Mouse (Mus musculus) heart, postnatal 0 days (tissue): Measurements from ENCODE around the gene Tmem267. TPM values are rescaled to one million over a fixed set of nuclear protein-coding genes. Genes with fewer than 3 reads are reported as not detected.

Experiments
- ATAC-seq: fragments of 200-750 bp; cut with Nextera tagmentation; 2 replicates; pipeline ENCODE4 v1.8.0; 2017; ENCODE audit warnings: low read depth, moderate number of reproducible peaks, moderate library complexity; ENCODE audit not compliant: insufficient read depth
- DNase-seq: peaks from one replicate; pipeline ENCODE4 v3.0.0-alpha.2; 2016; ENCODE audit warnings: low spot score
- H3K27ac ChIP-seq: fragments of 300-500 bp; sonication (generic); 2 replicates; pipeline ENCODE4 v1.5.1; 2014; ENCODE audit warnings: low read depth, mild to moderate bottlenecking
- H3K27me3 ChIP-seq: fragments of 300-500 bp; sonication (generic); 2 replicates; pipeline ENCODE4 v1.6.1; 2014; ENCODE audit warnings: low read length, mixed read lengths; ENCODE audit not compliant: control insufficient read depth, insufficient read depth
- H3K36me3 ChIP-seq: fragments of 300-500 bp; sonication (generic); replicated peaks from 2 replicates; pipeline ENCODE4 v1.6.1; 2014; ENCODE audit warnings: low read length, mixed read lengths; ENCODE audit not compliant: control insufficient read depth, insufficient read depth
- H3K4me1 ChIP-seq: fragments of 300-500 bp; sonication (generic); 2 replicates; pipeline ENCODE4 v1.6.1; 2014; ENCODE audit warnings: antibody characterized with exemption; ENCODE audit not compliant: control insufficient read depth, insufficient read depth
- H3K4me2 ChIP-seq: fragments of 300-500 bp; sonication (generic); 2 replicates; pipeline ENCODE4 v1.6.1; 2014; ENCODE audit warnings: low read depth, mild to moderate bottlenecking, low read length, moderate library complexity
- H3K4me3 ChIP-seq: fragments of 300-500 bp; sonication (generic); 2 replicates; pipeline ENCODE4 v1.5.1; 2014; ENCODE audit warnings: low read depth, low read length
- H3K9ac ChIP-seq: fragments of 300-500 bp; sonication (generic); replicated peaks from 2 replicates; pipeline ENCODE4 v1.6.1; 2014; ENCODE audit warnings: low read depth, low read length, mixed read lengths
- H3K9me3 ChIP-seq: fragments of 300-500 bp; sonication (generic); replicated peaks from 2 replicates; pipeline ENCODE4 v1.6.1; 2016; ENCODE audit warnings: low read length; ENCODE audit not compliant: control insufficient read depth
- CTCF ChIP-seq: IDR thresholded peaks from 2 replicates; pipeline ENCODE4 v1.5.1; 2016; ENCODE audit warnings: antibody characterized with exemption, control low read depth, low read depth
- EP300 ChIP-seq: IDR thresholded peaks from 2 replicates; pipeline ENCODE4 v1.6.1; 2016; ENCODE audit warnings: antibody characterized with exemption, low read depth
- WGBS: fragments of 180-500 bp; shearing (Covaris S2); extraction: QIAGEN DNeasy Blood & Tissue Kit; methylation state at CpG from one replicate; pipeline ENCODE4 v1.1.7; 2014; 5-methylcytosine and 5-hydroxymethylcytosine counted together
- polyA plus RNA-seq: library from polyadenylated mRNA; unstranded; fragments of >200 nt; fragmentation: Nextera tagmentation; extraction: Ambion mirVana; gene quantifications from 2 replicates; pipeline ENCODE4 v1.2.1, GENCODE M21; 2015
- total RNA-seq: library from RNA; depleted of rRNA; stranded (reverse); fragments of >200 nt; gene quantifications from 2 replicates; pipeline ENCODE4 v1.2.3, GENCODE M21; 2014; ENCODE audit warnings: low replicate concordance; rRNA removed

Tmem267 gene
- total RNA-seq, result 7.2 and 18.9 TPM in 2 replicates
- 1.4 and 1.5 TPM in 2 replicates for polyA plus RNA-seq

DNA sequence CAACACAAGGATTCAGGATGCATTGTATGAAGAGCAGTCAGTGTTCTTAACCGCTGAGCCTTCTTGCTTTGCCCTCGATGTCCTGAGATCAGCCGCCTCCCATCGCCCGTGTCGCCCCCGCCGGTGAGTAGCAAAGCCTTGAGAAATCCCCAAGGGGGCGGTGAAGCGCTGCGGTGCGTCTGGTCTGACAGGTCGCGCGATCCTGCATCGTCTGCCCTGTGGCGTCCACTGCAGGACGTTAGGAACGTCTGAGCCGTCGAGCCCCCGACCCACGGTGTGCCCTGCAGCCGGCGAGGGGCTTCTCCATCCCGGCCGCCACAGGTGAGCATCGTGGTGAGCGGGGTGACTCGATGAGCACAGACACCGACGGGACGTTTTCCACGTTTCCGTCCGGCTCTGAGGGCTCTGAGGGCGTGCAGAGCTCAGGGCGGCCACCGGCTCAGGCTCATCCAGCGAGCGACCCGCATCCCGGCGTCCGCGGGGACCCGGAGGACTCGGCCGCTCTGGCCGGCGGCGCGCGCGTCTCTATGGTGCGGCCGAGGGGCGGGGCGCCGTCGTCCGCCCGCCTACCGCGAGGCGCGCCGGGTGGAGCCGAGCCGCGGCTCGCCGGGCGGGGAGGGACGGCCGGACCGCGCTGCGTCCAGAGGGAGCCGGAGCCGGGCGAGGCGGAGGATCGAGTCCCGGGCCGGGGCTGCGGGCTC is at the start of gene Tmem267, which contains the start of gene 3110070M22Rik:
Tmem267 (plus strand) TSS at position 160 of the 701 bp plus-strand sequence.
3110070M22Rik (minus strand) TSS at position 504 of the 701 bp plus-strand sequence.
- H3K27me3 ChIP-seq, result no peaks in the 10 kb centered on the region
- no peak for ATAC-seq
- no peaks in the 10 kb centered on the region for H3K4me1 ChIP-seq
- H3K4me3 ChIP-seq, result no peak within 1 kb of the TSS
- no peak within 1 kb of the TSS for H3K4me2 ChIP-seq
- H3K9me3 ChIP-seq, result no peaks in the 10 kb centered on the region; the same call in 1 of the 2 replicates
- DNase-seq, result peak; percentile 43
- H3K36me3 ChIP-seq, result peaks cover 23% of the 10 kb centered on the region
- H3K9ac ChIP-seq, result peak within 1 kb of the TSS; percentile 34
- peak within 1 kb of the TSS; percentile 57 for H3K27ac ChIP-seq
- no peak for TF ChIP-seq EP300
- TF ChIP-seq CTCF, result no peak
- WGBS, result 54% methylated on average over 87 of the region's 87 CpGs

DNA sequence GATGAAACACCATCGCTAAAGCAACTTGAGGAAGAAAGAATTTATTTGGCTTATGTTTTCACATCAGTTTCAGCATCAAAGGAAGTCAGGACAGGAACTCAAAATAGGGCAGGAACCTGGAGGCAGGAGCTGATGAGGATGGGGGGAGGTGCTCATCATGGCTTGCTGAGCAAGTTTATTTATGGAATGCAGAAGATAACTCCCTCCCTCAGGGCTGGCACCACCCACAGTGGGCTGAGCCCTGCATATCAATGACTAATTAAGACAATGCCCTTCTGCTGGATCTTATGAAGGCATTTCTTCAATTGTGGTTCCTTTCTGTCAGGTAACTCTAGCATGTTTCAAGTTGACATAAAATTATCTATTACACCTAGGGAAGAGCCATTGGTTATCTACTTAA is 45.6 kb upstream of the Tmem267 start:
- no peak for TF ChIP-seq CTCF
- DNase-seq (no peak), ATAC-seq (no peak)
- Histone ChIP-seq H3K36me3 (peaks cover 56% of the 10 kb centered on the region), H3K27me3 (no peaks in the 10 kb centered on the region), H3K4me3 (no peak overlapping the region), H3K4me2 (no peak overlapping the region), H3K27ac (no peak overlapping the region), H3K9ac (no peak overlapping the region), H3K9me3 (no peaks in the 10 kb centered on the region), H3K4me1 (no peaks in the 10 kb centered on the region)
- 82% methylated on average over 1 of the region's 1 CpGs for WGBS

DNA sequence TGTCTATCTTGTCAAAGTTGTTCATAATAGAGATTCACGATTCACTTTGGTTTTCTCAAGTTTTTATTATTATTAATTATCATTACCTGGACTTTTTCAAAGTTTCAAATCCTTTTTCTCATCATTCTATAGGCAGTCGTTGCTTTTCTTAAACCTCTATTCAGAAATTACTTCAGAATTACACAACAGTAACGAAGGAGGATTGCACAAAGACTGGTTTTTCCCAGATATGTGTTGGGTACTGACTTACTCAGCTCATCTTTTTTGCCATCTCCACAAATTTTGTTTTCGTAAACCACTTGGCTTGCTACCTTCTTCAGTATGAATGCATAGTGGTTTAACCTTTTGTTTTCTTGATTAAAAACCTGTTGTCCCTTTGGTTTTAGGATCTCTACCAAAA is 34.3 kb upstream of the Tmem267 start:
- 94% methylated on average over 4 of the region's 4 CpGs for WGBS
- TF ChIP-seq CTCF, result no peak
- TF ChIP-seq EP300, result no peak
- H3K9ac ChIP-seq, result no peak overlapping the region

DNA sequence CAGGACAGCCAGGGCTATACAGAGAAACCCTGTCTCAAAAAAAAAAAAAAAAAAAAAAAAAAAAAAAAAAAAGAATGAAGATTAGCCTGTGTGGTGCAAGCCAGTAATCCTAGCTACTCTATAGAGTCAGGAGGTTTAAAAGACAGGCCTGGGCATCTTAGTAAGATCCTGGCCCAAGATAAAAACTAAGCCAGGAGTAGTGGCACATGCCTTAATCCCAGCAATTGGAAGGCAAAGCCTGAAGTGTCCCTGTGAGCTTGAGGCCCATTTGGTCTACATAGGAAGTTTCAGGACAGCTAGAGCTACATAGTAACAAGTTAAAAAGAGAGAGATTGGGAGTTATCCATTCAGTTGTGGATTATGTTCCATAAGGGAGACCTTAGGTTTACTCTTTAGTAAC is 32.8 kb upstream of the Tmem267 start:
- no peaks in the 10 kb centered on the region for H3K9me3 ChIP-seq
- H3K9ac ChIP-seq, result no peak overlapping the region
- peaks cover 56% of the 10 kb centered on the region for H3K36me3 ChIP-seq
- no peak overlapping the region for H3K27ac ChIP-seq
- no peaks in the 10 kb centered on the region for H3K4me1 ChIP-seq
- H3K4me3 ChIP-seq, result no peak overlapping the region
- no peak for ATAC-seq
- no peak for TF ChIP-seq CTCF
- no peak for TF ChIP-seq EP300
- DNase-seq, result no peak
- H3K4me2 ChIP-seq, result no peak overlapping the region
- H3K27me3 ChIP-seq, result no peaks in the 10 kb centered on the region

More for the DNA sequence above, 34.3 kb upstream of the Tmem267 start:
- no peaks in the 10 kb centered on the region for H3K4me1 ChIP-seq
- peaks cover 54% of the 10 kb centered on the region for H3K36me3 ChIP-seq
- no peak overlapping the region for H3K4me2 ChIP-seq
- no peak for DNase-seq
- H3K4me3 ChIP-seq, result no peak overlapping the region
- no peak for ATAC-seq
- no peak overlapping the region for H3K27ac ChIP-seq
- H3K27me3 ChIP-seq, result no peaks in the 10 kb centered on the region
- H3K9me3 ChIP-seq, result no peaks in the 10 kb centered on the region

DNA sequence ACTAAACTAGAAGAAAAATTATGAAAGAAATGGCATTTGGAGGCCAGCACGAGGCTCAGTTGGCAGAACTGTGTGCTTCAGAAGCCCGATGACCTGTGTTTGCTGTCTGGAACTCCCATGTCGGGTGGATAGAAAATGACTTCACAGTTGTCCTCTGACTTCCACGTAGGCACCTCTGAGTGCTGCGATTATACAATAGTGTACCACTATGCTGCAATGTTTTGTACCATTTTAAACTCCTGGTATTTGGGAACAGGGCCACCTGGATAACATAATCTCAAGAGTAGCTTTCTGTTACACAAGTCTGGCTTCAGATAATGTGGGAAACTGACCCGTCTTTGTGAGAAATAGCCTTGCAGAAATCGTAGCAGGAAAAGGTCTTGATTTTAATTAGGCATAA is 31.5 kb upstream of the Tmem267 start:
- no peak for ATAC-seq
- no peaks in the 10 kb centered on the region for H3K27me3 ChIP-seq

More for the DNA sequence above, 31.5 kb upstream of the Tmem267 start:
- H3K9me3 ChIP-seq, result no peaks in the 10 kb centered on the region
- TF ChIP-seq EP300 (no peak), CTCF (no peak)
- DNase-seq, result no peak
- no peak overlapping the region for H3K4me3 ChIP-seq
- H3K36me3 ChIP-seq, result peaks cover 44% of the 10 kb centered on the region
- no peak overlapping the region for H3K9ac ChIP-seq
- WGBS, result 75% methylated on average over 7 of the region's 7 CpGs
- H3K27ac ChIP-seq, result no peak overlapping the region
- no peaks in the 10 kb centered on the region for H3K4me1 ChIP-seq
- H3K4me2 ChIP-seq, result no peak overlapping the region
